Mouse (Mus musculus): ENCODE measurements around the gene Pgm5. TPM values are rescaled to one million over a fixed set of nuclear protein-coding genes. Genes with fewer than 3 reads are reported as not detected.

The Pgm5 gene
- total and polyA plus RNA-seq, 3 experiments = not detected

- Histone ChIP-seq H3K36me3 (ENCODE audit: control insufficient read depth in 1 of 2, insufficient read depth in 2 of 2, low read length in 2 of 2) (no peaks in the 10 kb centered on the region), H3K4me1 (ENCODE audit: control insufficient read depth in 1 of 2, insufficient read depth in 2 of 2, low read length in 2 of 2) (no peaks in the 10 kb centered on the region), H3K79me2 (ENCODE audit: control insufficient read depth, insufficient read depth, low read length, poor library complexity) (no peaks in the 10 kb centered on the region), H3K27ac (ENCODE audit: control insufficient read depth, low read depth, low read length) (no peak overlapping the region), H3K4me3 (ENCODE audit: control insufficient read depth in 1 of 2, insufficient read depth in 1 of 2, low read depth in 2 of 2, low read length in 2 of 2) (no peak overlapping the region), H3K27me3 (ENCODE audit: control insufficient read depth in 1 of 2, insufficient read depth in 2 of 2, low read length in 2 of 2) (no peaks in the 10 kb centered on the region), H3K9me3 (replicated peaks; ENCODE audit: insufficient read depth, low read length) (no peaks in the 10 kb centered on the region), H3K9ac (ENCODE audit: control insufficient read depth, low read depth, low read length, poor library complexity, severe bottlenecking) (no peak overlapping the region)
- no peak for TF ChIP-seq NELFE (IDR thresholded peaks at IDR 0.05; ENCODE audit: low read depth, low read length)
- no peak for TF ChIP-seq RAD21 (IDR thresholded peaks at IDR 0.05; ENCODE audit: low read depth, low read length)
- no peak for TF ChIP-seq JUND (IDR thresholded peaks at IDR 0.05; ENCODE audit: low read depth, low read length)
- no peak for TF ChIP-seq USF1 (IDR thresholded peaks at IDR 0.05; ENCODE audit: low read depth, low read length)
- TF ChIP-seq BHLHE40 (IDR thresholded peaks at IDR 0.05; ENCODE audit: borderline replicate concordance, low read depth, low read length) = no peak
- no peak for TF ChIP-seq MAFK (IDR thresholded peaks at IDR 0.05; ENCODE audit: borderline replicate concordance, low read depth, low read length)
- TF ChIP-seq CHD2 (IDR thresholded peaks at IDR 0.05; ENCODE audit: low read length) = no peak
- TF ChIP-seq ETS1 (IDR thresholded peaks at IDR 0.05; ENCODE audit: low read depth, low read length) = no peak
- TF ChIP-seq CHD1 (IDR thresholded peaks at IDR 0.05; ENCODE audit: low read depth, low read length) = no peak
- TF ChIP-seq MAZ (IDR thresholded peaks at IDR 0.05; ENCODE audit: low read depth, low read length) = no peak
- TF ChIP-seq POLR2AphosphoS5 (IDR thresholded peaks at IDR 0.05; ENCODE audit: borderline replicate concordance, low read depth, low read length) = no peak
- TF ChIP-seq ZKSCAN1 (IDR thresholded peaks at IDR 0.05; ENCODE audit: low read depth, low read length) = no peak
- no peak for TF ChIP-seq E2F4 (IDR thresholded peaks at IDR 0.05; ENCODE audit: borderline replicate concordance, low read depth, low read length)
- no peak for TF ChIP-seq GABPA (IDR thresholded peaks at IDR 0.05; ENCODE audit: low read depth, low read length)
- no peak for TF ChIP-seq GATA1 (IDR thresholded peaks at IDR 0.05; ENCODE audit: low read depth, low read length)
- TF ChIP-seq SMC3 (IDR thresholded peaks at IDR 0.05; ENCODE audit: low read depth, low read length) = no peak
- no peak for TF ChIP-seq UBTF (IDR thresholded peaks at IDR 0.05; ENCODE audit: borderline replicate concordance, insufficient read depth, low read depth, low read length)
- no peak for TF ChIP-seq MEF2A (IDR thresholded peaks at IDR 0.05; ENCODE audit: extremely low read depth, insufficient replicate concordance, low read depth, low read length, poor library complexity, severe bottlenecking)
- no peak for TF ChIP-seq ELF1 (IDR thresholded peaks at IDR 0.05; ENCODE audit: low read depth, low read length)
- no peak for TF ChIP-seq KAT2A (conservative IDR thresholded peaks at IDR 0.05; ENCODE audit: low read depth, low read length)
- no peak for DNase-seq (ENCODE audit: low read depth, low spot score)
Measured at GRCm38 (mm10) chr19:24689531-24689930, 172.1 kb downstream of the Pgm5 start.

- Histone ChIP-seq H3K4me3 (ENCODE audit: control insufficient read depth in 1 of 2, insufficient read depth in 1 of 2, low read depth in 2 of 2, low read length in 2 of 2) (no peak overlapping the region), H3K9ac (ENCODE audit: control insufficient read depth, low read depth, low read length, poor library complexity, severe bottlenecking) (no peak overlapping the region), H3K36me3 (ENCODE audit: control insufficient read depth in 1 of 2, insufficient read depth in 2 of 2, low read length in 2 of 2) (no peaks in the 10 kb centered on the region), H3K9me3 (replicated peaks; ENCODE audit: insufficient read depth, low read length) (no peaks in the 10 kb centered on the region), H3K27ac (ENCODE audit: control insufficient read depth, low read depth, low read length) (no peak overlapping the region), H3K79me2 (ENCODE audit: control insufficient read depth, insufficient read depth, low read length, poor library complexity) (no peaks in the 10 kb centered on the region), H3K4me1 (ENCODE audit: control insufficient read depth in 1 of 2, insufficient read depth in 2 of 2, low read length in 2 of 2) (no peaks in the 10 kb centered on the region), H3K27me3 (ENCODE audit: control insufficient read depth in 1 of 2, insufficient read depth in 2 of 2, low read length in 2 of 2) (no peaks in the 10 kb centered on the region)
- no peak for TF ChIP-seq GATA1 (IDR thresholded peaks at IDR 0.05; ENCODE audit: low read depth, low read length)
- TF ChIP-seq MAX (IDR thresholded peaks at IDR 0.05; ENCODE audit: low read length) = no peak
- TF ChIP-seq SMC3 (IDR thresholded peaks at IDR 0.05; ENCODE audit: low read depth, low read length) = no peak
- no peak for TF ChIP-seq TCF12 (IDR thresholded peaks at IDR 0.05; ENCODE audit: low read depth, low read length)
- TF ChIP-seq BHLHE40 (IDR thresholded peaks at IDR 0.05; ENCODE audit: borderline replicate concordance, low read depth, low read length) = no peak
- TF ChIP-seq NRF1 (IDR thresholded peaks at IDR 0.05; ENCODE audit: insufficient read depth, low read depth, low read length, poor library complexity, severe bottlenecking) = no peak
- no peak for DNase-seq (ENCODE audit: low read depth, low spot score)
Measured at GRCm38 (mm10) chr19:24688327-24688726, 173.3 kb downstream of the Pgm5 start.

Measured in MEL (cell line).